Mouse (Mus musculus): ENCODE measurements at regions not wholly inside any gene's neighbourhood (a gene's known extent, or its start where the extent isn't known, plus 50 kb on each side); places are given as distances from the start of the nearest gene placed in this dataset.

GRCm38 (mm10) chr2:75146256-75146655, 320.7 kb downstream of the Mtx2 start:
- TF ChIP-seq POLR2A (IDR thresholded peaks at IDR 0.05; ENCODE audit: low read depth, low read length) = no peak
- no peak for TF ChIP-seq CTCF (IDR thresholded peaks at IDR 0.05; ENCODE audit: extremely low read depth, insufficient read length, insufficient replicate concordance, low read depth, low read length)

All from small intestine, adult 2 months (tissue).